In genomic region chr7:120843037-120843621, GRCm38 (mm10) we compare ENCODE assay signal across 8 mouse cellular contexts. TPM values are rescaled to one million over a fixed set of nuclear protein-coding genes. Genes with fewer than 3 reads are reported as not detected.
DNase-seq lines count a peak whose midpoint lies in the region; ATAC-seq lines count a peak whose summit lies in the region.

No protein-coding gene starts in this region.

- H3K4me3 ChIP-seq in intestine, embryonic 15.5 days (replicated peaks), result peak overlapping the region; percentile 80

- peak; percentile 72 for ATAC-seq in intestine, embryonic 15.5 days
- ATAC-seq in monocyte, adult 5-6 weeks (replicated peaks; ENCODE audit: insufficient number of reproducible peaks, low FRiP score, low TSS enrichment, poor library complexity, severe bottlenecking), result no peak

- no peaks in the 10 kb centered on the region for H3K27me3 ChIP-seq in intestine, embryonic 15.5 days (replicated peaks)

- peaks cover 13% of the 10 kb centered on the region; the same call in 1 of the 2 replicates for H3K4me1 ChIP-seq in intestine, embryonic 15.5 days (replicated peaks)

- H3K27ac ChIP-seq in intestine, embryonic 15.5 days, result peak overlapping the region; percentile 99

- H3K36me3 ChIP-seq in intestine, embryonic 15.5 days, result no peaks in the 10 kb centered on the region

- WGBS in intestine, embryonic 15.5 days, result under 1% methylated on average over 40 of the region's 40 CpGs

- H3K4me2 ChIP-seq in intestine, embryonic 15.5 days (replicated peaks), result peak overlapping the region; percentile 80

- H3K9me3 ChIP-seq in intestine, embryonic 15.5 days, result no peaks in the 10 kb centered on the region

- intact Hi-C loops in left cerebral cortex, postnatal 25 days (cut with DNase I), result loop anchor here (2.0 to 5.0 kb wide), 3 partner anchors 39 to 189 kb away; partner anchors contain the start of genes Mettl9 and Polr3e

- DNase-seq in adrenal gland, adult 18-20 months (ENCODE audit: low spot score in 2 of 2), result peak; percentile 65 to 72
- DNase-seq in embryo, embryonic 11 days, result peak; percentile 85
- peak; percentile 87 for DNase-seq in gastrocnemius, postnatal 25 days
- DNase-seq in left cerebral cortex, postnatal 25 days (ENCODE audit: low spot score in 2 of 2), result peak; percentile 81 to 91
- DNase-seq in mesoderm, embryonic 11.5 days (ENCODE audit: low read depth, low spot score), result peak; percentile 75
- DNase-seq in skeletal muscle tissue, adult 2 months (ENCODE audit: low read depth, low spot score), result peak; percentile 84

- H3K9ac ChIP-seq in intestine, embryonic 15.5 days, result peak overlapping the region; percentile 94

RNA-seq across cellular contexts. Expression of gene Eef2k, which starts 0.5 kb away (rescaled TPM):
- 10 to 100 TPM; 20.9 to 22.4 TPM for total RNA-seq in adrenal gland, adult 18-20 months (2021)
- total RNA-seq in gastrocnemius, postnatal 25 days (2021), result 10 to 100 TPM; 39.3 to 56.2 TPM
- polyA plus RNA-seq in intestine, embryonic 15.5 days (2015; fragmentation: Nextera tagmentation; extraction: Ambion mirVana), result 44.4 and 47.2 TPM in 2 replicates
- 10 to 100 TPM; 28.6 to 30.7 TPM for total RNA-seq in left cerebral cortex, postnatal 25 days (2021)
- 33.4 to 56.9 TPM (median 45.7 TPM) in 3 replicates for total RNA-seq in monocyte, adult 5-6 weeks (2017)

RNA-seq across cellular contexts. Expression of gene Gm5737, which starts 31.0 kb away (rescaled TPM):
- not detected for total RNA-seq in adrenal gland, adult 18-20 months (2021)
- under 1 TPM; 0.43 to 0.51 TPM for total RNA-seq in gastrocnemius, postnatal 25 days (2021)
- polyA plus RNA-seq in intestine, embryonic 15.5 days (2015; fragmentation: Nextera tagmentation; extraction: Ambion mirVana), result not detected in 2 replicates
- not detected for total RNA-seq in left cerebral cortex, postnatal 25 days (2021)
- total RNA-seq in monocyte, adult 5-6 weeks (2017), result not detected in 3 replicates
